Comparison of ENCODE assay signal across 9 mouse cellular contexts in the genomic region with DNA sequence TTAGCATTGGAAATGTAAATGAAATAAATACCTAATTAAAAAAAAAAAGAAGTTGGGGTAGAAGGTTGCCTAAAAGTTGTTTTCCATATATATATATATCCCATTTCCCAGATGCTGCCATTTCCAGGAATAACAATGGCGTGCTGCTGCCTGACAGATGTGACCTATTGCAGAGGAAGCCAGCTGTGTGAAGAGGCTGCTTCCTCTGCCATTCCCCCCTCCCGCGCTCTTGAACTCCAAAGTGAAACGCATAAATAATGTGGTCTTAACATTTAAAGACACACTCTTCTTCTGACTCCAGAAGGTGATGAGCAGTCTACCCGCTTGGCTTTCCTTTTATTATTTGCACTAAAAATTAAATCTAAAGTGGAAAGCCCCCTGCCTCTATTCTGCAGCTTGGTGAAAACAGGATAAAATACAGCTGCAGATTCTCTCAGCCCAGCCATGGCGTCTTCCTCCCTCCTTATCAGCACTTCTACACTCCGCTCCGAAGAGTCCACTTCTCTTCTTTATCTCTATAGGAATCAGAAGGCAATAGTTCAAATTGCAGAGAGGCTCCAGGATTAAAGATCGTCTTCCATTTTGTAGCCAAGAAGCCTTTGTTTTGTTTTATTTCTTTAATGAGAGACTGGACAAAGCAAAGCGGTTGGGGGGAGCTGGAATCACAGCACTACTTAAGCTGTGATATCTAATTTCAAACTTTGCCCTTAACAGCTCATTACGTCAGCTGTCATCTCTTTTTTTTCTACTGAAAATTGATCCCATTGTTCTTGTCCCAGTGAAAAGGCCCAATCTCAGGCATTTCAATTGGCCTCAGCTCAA.
A peak's percentile ranks its signal among the peaks of the same experiment; 100 is the strongest.
DNase-seq lines count a peak whose midpoint lies in the region; ATAC-seq and TF ChIP-seq lines count a peak whose summit lies in the region.
"Had no signal": no experiment of that assay in that cellular context is flagged by ENCODE, and none has a peak within 500 bp of the region (broad histone marks: within the 10 kb centered on the region; RNA-seq: fewer than 3 reads in every experiment).

No protein-coding gene starts in this region.

- H3K36me3 ChIP-seq in heart, adult 2 months (ENCODE audit: control insufficient read depth, insufficient read depth, low read length), result peaks cover 10% of the 10 kb centered on the region; the same call in 1 of the 2 replicates
- no peaks in the 10 kb centered on the region for H3K36me3 ChIP-seq in heart, embryonic 12.5 days
- H3K36me3 ChIP-seq in midbrain, embryonic 11.5 days (ENCODE audit: control insufficient read depth, insufficient read depth, low read length), result no peaks in the 10 kb centered on the region

- no peak for TF ChIP-seq POLR2A in heart, adult 2 months (IDR thresholded peaks at IDR 0.05; ENCODE audit: insufficient read depth, low read depth, low read length)
- TF ChIP-seq POLR2A in brain, embryonic 14.5 days (IDR thresholded peaks at IDR 0.05; ENCODE audit: borderline replicate concordance, extremely low read depth, insufficient read depth, insufficient read length, poor library complexity, severe bottlenecking), result no peak

- no peak overlapping the region for H3K4me3 ChIP-seq in heart, adult 2 months
- peak overlapping the region; percentile 26; the same call in 1 of the 2 replicates for H3K4me3 ChIP-seq in heart, embryonic 12.5 days
- H3K4me3 ChIP-seq in midbrain, embryonic 11.5 days (ENCODE audit: low read depth, low read length), result no peak overlapping the region

- no peak for TF ChIP-seq EP300 in heart, adult 2 months (IDR thresholded peaks at IDR 0.05; ENCODE audit: insufficient read depth, low read depth, low read length)

- 16% methylated on average over 11 of the region's 11 CpGs for WGBS in heart, adult 2 months
- 20% methylated on average over 11 of the region's 11 CpGs for WGBS in heart, embryonic 12.5 days
- 19% methylated on average over 11 of the region's 11 CpGs for WGBS in midbrain, embryonic 11.5 days

- no peak for TF ChIP-seq CTCF in heart, adult 2 months (IDR thresholded peaks at IDR 0.05)
- no peak for TF ChIP-seq CTCF in brain, embryonic 14.5 days (IDR thresholded peaks at IDR 0.05; ENCODE audit: borderline replicate concordance, extremely low read depth, insufficient read depth, insufficient read length)

- no peaks in the 10 kb centered on the region for H3K27me3 ChIP-seq in heart, adult 2 months (ENCODE audit: control insufficient read depth, insufficient read depth, low read length)
- no peaks in the 10 kb centered on the region for H3K27me3 ChIP-seq in heart, embryonic 12.5 days (replicated peaks)
- H3K27me3 ChIP-seq in midbrain, embryonic 11.5 days (ENCODE audit: control insufficient read depth, insufficient read depth, low read length), result no peaks in the 10 kb centered on the region

- intact Hi-C loops in heart, adult 2 months (cut with DNase I), result no loop called here
- intact Hi-C loops in left cerebral cortex, postnatal 25 days (cut with DNase I), result no loop called here

- peaks cover 6% of the 10 kb centered on the region for H3K4me1 ChIP-seq in heart, adult 2 months (ENCODE audit: control insufficient read depth, insufficient read depth, low read length)
- peaks cover 18% of the 10 kb centered on the region for H3K4me1 ChIP-seq in heart, embryonic 12.5 days (replicated peaks)
- peaks cover 21% of the 10 kb centered on the region for H3K4me1 ChIP-seq in midbrain, embryonic 11.5 days (ENCODE audit: control insufficient read depth, insufficient read depth, low read length)

- ATAC-seq in heart, embryonic 12.5 days (ENCODE audit: insufficient number of reproducible peaks, low FRiP score), result 0 out of 2 replicates have a peak, but pooled peaks have one; percentile 39
- peak; percentile 16; the same call in 1 of the 2 replicates for ATAC-seq in midbrain, embryonic 11.5 days (ENCODE audit: low FRiP score)

- DNase-seq in heart, adult 8-10 months (ENCODE audit: low spot score), result peak; percentile 3
- no peak for DNase-seq in heart, adult 2 months
- DNase-seq in brain, embryonic 14.5 days (ENCODE audit: low read depth), result peak; percentile 56
- DNase-seq in midbrain, embryonic 11.5 days (ENCODE audit: low spot score, missing footprints), result no peak
- no peak for DNase-seq in cerebellum, postnatal 4 days (ENCODE audit: low spot score in 2 of 2)
- DNase-seq in cerebellum, adult 8-10 months, result no peak
- DNase-seq in left cerebral cortex, postnatal 25 days (ENCODE audit: low spot score in 2 of 2), result no peak
- DNase-seq: B cell, adult 2 months had no signal

- no peak overlapping the region for H3K9ac ChIP-seq in heart, adult 2 months (ENCODE audit: low read depth, low read length)
- H3K9ac ChIP-seq in heart, embryonic 12.5 days, result no peak overlapping the region
- no peak overlapping the region for H3K9ac ChIP-seq in midbrain, embryonic 11.5 days (ENCODE audit: low read length)

- H3K79me2 ChIP-seq in heart, adult 2 months (replicated peaks; ENCODE audit: control insufficient read depth, insufficient read depth, low read length), result no peaks in the 10 kb centered on the region

- no peaks in the 10 kb centered on the region for H3K9me3 ChIP-seq in heart, embryonic 12.5 days (replicated peaks)
- no peaks in the 10 kb centered on the region for H3K9me3 ChIP-seq in midbrain, embryonic 11.5 days (ENCODE audit: control insufficient read depth, low read length)

- H3K4me2 ChIP-seq in heart, embryonic 12.5 days, result peak overlapping the region; percentile 58
- H3K4me2 ChIP-seq in midbrain, embryonic 11.5 days, result no peak overlapping the region

- H3K27ac ChIP-seq in heart, adult 2 months, result no peak overlapping the region
- peak overlapping the region; percentile 29; the same call in 1 of the 2 replicates for H3K27ac ChIP-seq in heart, embryonic 12.5 days (ENCODE audit: poor library complexity, severe bottlenecking)
- H3K27ac ChIP-seq in midbrain, embryonic 11.5 days (ENCODE audit: low read depth, low read length), result no peak overlapping the region

Comparison
In these comparisons a context has a peak if more than half of its experiments do, and no peak if none do; other contexts are left out.
1. DNase-seq: peak in heart, adult 8-10 months (single experiment) and brain, embryonic 14.5 days (single experiment); none in heart, adult 2 months (0 of 2), midbrain, embryonic 11.5 days (single experiment), cerebellum, postnatal 4 days (0 of 2), cerebellum, adult 8-10 months (single experiment) and left cerebral cortex, postnatal 25 days (0 of 2).